Mouse (Mus musculus) limb, embryonic 14.5 days (tissue): ENCODE measurements at regions not wholly inside any gene's neighbourhood (a gene's known extent, or its start where the extent isn't known, plus 50 kb on each side); places are given as distances from the start of the nearest gene placed in this dataset.

Experiments used
- ATAC-seq: fragments of 200-750 bp; cut with Nextera tagmentation; 2 replicates; pipeline ENCODE4 v1.8.0; 2017; ENCODE audit warnings: low read depth, moderate number of reproducible peaks, moderate TSS enrichment; ENCODE audit not compliant: low FRiP score
- DNase-seq: peaks from one replicate; pipeline ENCODE4 v3.0.0-alpha.2; 2015; ENCODE audit warnings: low spot score
- H3K27ac ChIP-seq: fragments of 300-500 bp; sonication (generic); replicated peaks from 2 replicates; pipeline ENCODE4 v1.5.1; 2014; ENCODE audit warnings: low read depth, mild to moderate bottlenecking, low read length, moderate library complexity, mixed read lengths
- H3K27me3 ChIP-seq: fragments of 300-500 bp; sonication (generic); 2 replicates; pipeline ENCODE4 v1.6.1; 2014; ENCODE audit warnings: low read length, mixed read lengths; ENCODE audit not compliant: control insufficient read depth, insufficient read depth
- H3K36me3 ChIP-seq: fragments of 300-500 bp; sonication (generic); 2 replicates; pipeline ENCODE4 v1.6.1; 2014; ENCODE audit warnings: mild to moderate bottlenecking, low read length, moderate library complexity, mixed read lengths; ENCODE audit not compliant: control insufficient read depth, insufficient read depth
- H3K4me1 ChIP-seq: fragments of 300-500 bp; sonication (generic); 2 replicates; pipeline ENCODE4 v1.6.1; 2014; ENCODE audit warnings: antibody characterized with exemption, low read length, mixed read lengths; ENCODE audit not compliant: control insufficient read depth, insufficient read depth
- H3K4me2 ChIP-seq: fragments of 300-500 bp; sonication (generic); replicated peaks from 2 replicates; pipeline ENCODE4 v1.6.1; 2014; ENCODE audit warnings: low read depth, mild to moderate bottlenecking, low read length, moderate library complexity; ENCODE audit not compliant: severe bottlenecking
- H3K4me3 ChIP-seq: fragments of 300-500 bp; sonication (generic); replicated peaks from 2 replicates; pipeline ENCODE4 v1.5.1; 2014; ENCODE audit warnings: low read length
- H3K9ac ChIP-seq: fragments of 300-500 bp; sonication (generic); 2 replicates; pipeline ENCODE4 v1.6.1; 2014; ENCODE audit warnings: mild to moderate bottlenecking, low read depth, low read length, moderate library complexity; ENCODE audit not compliant: severe bottlenecking
- H3K9me3 ChIP-seq: fragments of 300-500 bp; sonication (generic); 2 replicates; pipeline ENCODE4 v1.6.1; 2016; ENCODE audit warnings: low read length; ENCODE audit not compliant: control insufficient read depth
- POLR2A ChIP-seq: fragments of 200-500 bp; IDR thresholded peaks from 2 replicates; pipeline ENCODE4 v1.8.0; 2012; ENCODE audit warnings: inconsistent platforms, mild to moderate bottlenecking, moderate library complexity, borderline replicate concordance; ENCODE audit not compliant: insufficient read depth, insufficient read length; ENCODE audit errors: extremely low read depth
- WGBS: fragments of 180-500 bp; shearing (Covaris S2); extraction: QIAGEN DNeasy Blood & Tissue Kit; methylation state at CpG from one replicate; pipeline ENCODE4 v1.1.7; 2014; 5-methylcytosine and 5-hydroxymethylcytosine counted together

- no peak overlapping the region for H3K4me2 ChIP-seq
- no peaks in the 10 kb centered on the region for H3K36me3 ChIP-seq
- ATAC-seq (no peak), DNase-seq (no peak)
- H3K9me3 ChIP-seq, result no peaks in the 10 kb centered on the region
- no peak overlapping the region for H3K9ac ChIP-seq
- H3K27me3 ChIP-seq, result no peaks in the 10 kb centered on the region
- TF ChIP-seq POLR2A, result no peak
- 82% methylated on average over 6 of the region's 6 CpGs for WGBS
- no peak overlapping the region for H3K4me3 ChIP-seq
- H3K4me1 ChIP-seq, result peaks cover 5% of the 10 kb centered on the region; the same call in 1 of the 2 replicates
- H3K27ac ChIP-seq, result no peak overlapping the region
Observed at GRCm38 (mm10) chr6:103196838-103197237, 313.5 kb upstream of the Chl1 start.

DNA sequence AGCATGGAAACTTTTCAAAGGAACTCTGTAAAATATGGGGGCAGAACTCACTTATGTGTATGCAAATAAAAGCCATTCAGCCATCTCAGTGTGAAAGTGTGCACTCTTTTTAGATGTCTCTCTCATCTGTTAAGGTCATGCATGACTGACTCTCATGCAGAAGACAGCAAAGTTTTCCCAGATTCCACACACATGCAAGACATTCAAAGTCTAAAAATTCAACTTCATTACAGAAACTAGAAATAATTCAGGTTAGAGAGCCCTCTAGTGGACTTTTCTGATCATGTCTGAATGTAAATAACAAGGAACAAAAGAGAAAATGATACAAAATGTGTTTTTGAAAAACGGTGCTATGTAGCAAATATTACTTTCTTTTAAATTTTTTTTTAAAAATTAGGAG is 308.8 kb upstream of the Chl1 start:
- ATAC-seq (no peak), DNase-seq (peak; percentile 63)
- H3K9ac ChIP-seq, result no peak overlapping the region
- H3K4me2 ChIP-seq, result no peak overlapping the region
- TF ChIP-seq POLR2A, result no peak
- no peak overlapping the region for H3K27ac ChIP-seq
- H3K9me3 ChIP-seq, result no peaks in the 10 kb centered on the region
- no peaks in the 10 kb centered on the region for H3K36me3 ChIP-seq
- WGBS, result 33% methylated on average over 1 of the region's 1 CpGs
- H3K4me1 ChIP-seq, result peaks cover 5% of the 10 kb centered on the region; the same call in 1 of the 2 replicates
- no peaks in the 10 kb centered on the region for H3K27me3 ChIP-seq
- no peak overlapping the region for H3K4me3 ChIP-seq

DNA sequence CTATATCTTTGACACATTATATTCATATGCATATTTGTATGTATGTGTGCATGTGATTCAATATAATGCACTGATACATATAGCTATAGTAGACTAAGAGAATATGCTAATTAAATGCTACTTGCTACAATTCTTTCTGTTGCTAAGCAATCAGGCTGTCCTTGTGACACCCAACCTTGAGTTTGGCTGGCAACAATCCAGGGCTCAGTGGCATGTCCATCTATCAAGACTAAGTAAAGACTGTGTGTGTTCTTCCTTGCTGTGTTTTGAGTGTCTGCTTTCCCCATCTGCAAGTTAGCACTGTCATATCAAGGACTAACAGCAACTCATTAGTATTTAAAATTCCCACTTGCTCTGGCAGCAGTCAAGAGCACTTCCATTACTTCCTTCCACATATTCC is 301.2 kb upstream of the Chl1 start:
- no peak for DNase-seq

GRCm38 (mm10) chr6:103213160-103213559 is 297.2 kb upstream of the Chl1 start:
- no peak overlapping the region for H3K9ac ChIP-seq
- H3K27ac ChIP-seq, result no peak overlapping the region
- H3K27me3 ChIP-seq, result no peaks in the 10 kb centered on the region
- H3K9me3 ChIP-seq, result no peaks in the 10 kb centered on the region
- H3K4me3 ChIP-seq, result no peak overlapping the region
- DNase-seq (no peak), ATAC-seq (no peak)
- no peak for TF ChIP-seq POLR2A
- H3K4me2 ChIP-seq, result no peak overlapping the region
- H3K4me1 ChIP-seq, result no peaks in the 10 kb centered on the region
- H3K36me3 ChIP-seq, result no peaks in the 10 kb centered on the region
- 55% methylated on average over 6 of the region's 6 CpGs for WGBS

More for the DNA sequence above, 301.2 kb upstream of the Chl1 start:
- H3K9ac ChIP-seq, result no peak overlapping the region
- H3K4me2 ChIP-seq, result no peak overlapping the region
- H3K9me3 ChIP-seq, result no peaks in the 10 kb centered on the region
- no peak for TF ChIP-seq POLR2A
- no peak for ATAC-seq
- H3K36me3 ChIP-seq, result no peaks in the 10 kb centered on the region
- H3K4me3 ChIP-seq, result no peak overlapping the region
- H3K4me1 ChIP-seq, result no peaks in the 10 kb centered on the region
- no peak overlapping the region for H3K27ac ChIP-seq
- H3K27me3 ChIP-seq, result no peaks in the 10 kb centered on the region

- DNase-seq (no peak), ATAC-seq (no peak)
- TF ChIP-seq POLR2A, result no peak
- Histone ChIP-seq H3K9me3 (no peaks in the 10 kb centered on the region), H3K27ac (no peak overlapping the region), H3K4me1 (no peaks in the 10 kb centered on the region), H3K27me3 (no peaks in the 10 kb centered on the region), H3K4me3 (no peak overlapping the region), H3K36me3 (no peaks in the 10 kb centered on the region), H3K4me2 (no peak overlapping the region), H3K9ac (no peak overlapping the region)
Observed at GRCm38 (mm10) chr6:103236896-103237295, 273.5 kb upstream of the Chl1 start.

GRCm38 (mm10) chr6:103268984-103269383 is 241.4 kb upstream of the Chl1 start:
- 85% methylated on average over 5 of the region's 5 CpGs for WGBS
- no peaks in the 10 kb centered on the region for H3K27me3 ChIP-seq
- no peaks in the 10 kb centered on the region for H3K36me3 ChIP-seq
- H3K9me3 ChIP-seq, result no peaks in the 10 kb centered on the region
- no peak overlapping the region for H3K4me3 ChIP-seq
- no peak for DNase-seq
- no peak overlapping the region for H3K27ac ChIP-seq
- H3K9ac ChIP-seq, result no peak overlapping the region
- no peak for TF ChIP-seq POLR2A
- no peak overlapping the region for H3K4me2 ChIP-seq
- ATAC-seq, result no peak
- no peaks in the 10 kb centered on the region for H3K4me1 ChIP-seq
